In the genomic region with DNA sequence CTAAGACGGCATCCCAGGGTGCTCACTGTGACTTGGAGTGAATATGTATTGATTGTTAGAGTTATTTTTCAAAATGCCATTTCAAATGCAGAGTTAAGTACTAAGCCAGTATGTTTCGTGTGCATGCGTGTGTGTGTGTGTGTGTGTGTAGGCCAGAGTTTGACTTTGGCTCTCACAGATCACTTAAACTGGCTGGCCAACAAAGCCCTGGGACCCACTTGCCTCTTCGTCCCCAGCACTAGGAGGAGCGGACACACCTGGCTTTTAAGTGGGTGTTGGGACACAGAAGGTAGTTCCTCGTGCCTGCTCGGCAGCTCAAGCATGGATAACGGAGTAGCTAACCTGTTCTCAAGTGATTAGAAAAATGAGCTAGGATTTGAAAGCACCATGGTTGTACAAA, we compare ENCODE assay signal across 17 mouse cellular contexts. TPM values are rescaled to one million over a fixed set of nuclear protein-coding genes. Genes with fewer than 3 reads are reported as not detected.
DNase-seq lines count a peak whose midpoint lies in the region; ATAC-seq and TF ChIP-seq lines count a peak whose summit lies in the region.
"Had no signal": no experiment of that assay in that cellular context is flagged by ENCODE, and none has a peak within 500 bp of the region (broad histone marks: within the 10 kb centered on the region; RNA-seq: fewer than 3 reads in every experiment).

No protein-coding gene starts in this region.

- peaks cover 9% of the 10 kb centered on the region; the same call in 1 of the 2 replicates for H3K9me3 ChIP-seq in forebrain, embryonic 10.5 days
- 0 out of 2 replicates have a peak, but pooled peaks cover 2% of the 10 kb centered on the region for H3K9me3 ChIP-seq in forebrain, embryonic 16.5 days (ENCODE audit: control insufficient read depth, low read length)
- H3K9me3 ChIP-seq in kidney, embryonic 16.5 days (ENCODE audit: low read length): peaks cover 3% of the 10 kb centered on the region; the same call in 1 of the 2 replicates
- peaks cover 7% of the 10 kb centered on the region; the same call in 1 of the 2 replicates for H3K9me3 ChIP-seq in limb, embryonic 13.5 days
- H3K9me3 ChIP-seq in stomach, postnatal 0 days (ENCODE audit: control insufficient read depth, low read length): no peaks in the 10 kb centered on the region
- H3K9me3 ChIP-seq: hindbrain, embryonic 15.5 days had no signal

- H3K36me3 ChIP-seq in forebrain, embryonic 10.5 days (replicated peaks): peaks cover 7% of the 10 kb centered on the region
- H3K36me3 ChIP-seq in forebrain, embryonic 16.5 days (ENCODE audit: control insufficient read depth, insufficient read depth): no peaks in the 10 kb centered on the region
- peaks cover 6% of the 10 kb centered on the region; the same call in 1 of the 2 replicates for H3K36me3 ChIP-seq in kidney, embryonic 16.5 days (ENCODE audit: insufficient read depth, low read length)
- H3K36me3 ChIP-seq in limb, embryonic 13.5 days: no peaks in the 10 kb centered on the region
- no peaks in the 10 kb centered on the region for H3K36me3 ChIP-seq in stomach, postnatal 0 days (ENCODE audit: control insufficient read depth, insufficient read depth, low read length)
- H3K36me3 ChIP-seq: hindbrain, embryonic 15.5 days had no signal

- no peak for TF ChIP-seq EP300 in stomach, postnatal 0 days (optimal IDR thresholded peaks at IDR 0.05)

- no peak overlapping the region for H3K4me2 ChIP-seq in forebrain, embryonic 16.5 days (ENCODE audit: low read length)
- H3K4me2 ChIP-seq in kidney, embryonic 16.5 days (replicated peaks; ENCODE audit: low read depth, low read length): no peak overlapping the region
- H3K4me2 ChIP-seq in limb, embryonic 13.5 days (replicated peaks): no peak overlapping the region
- H3K4me2 ChIP-seq in stomach, postnatal 0 days (replicated peaks; ENCODE audit: low read depth): no peak overlapping the region
- H3K4me2 ChIP-seq: heart, embryonic 11.5 days; hindbrain, embryonic 15.5 days had no signal

- H3K9ac ChIP-seq in forebrain, embryonic 16.5 days (replicated peaks; ENCODE audit: low read depth, low read length): no peak overlapping the region
- 0 out of 2 replicates have a peak overlapping the region, but pooled peaks have one; percentile 31 for H3K9ac ChIP-seq in kidney, embryonic 16.5 days (replicated peaks; ENCODE audit: low read length)
- H3K9ac ChIP-seq in limb, embryonic 13.5 days: 0 out of 2 replicates have a peak overlapping the region, but pooled peaks have one; percentile 13
- H3K9ac ChIP-seq in stomach, postnatal 0 days (ENCODE audit: low read length): no peak overlapping the region
- H3K9ac ChIP-seq: hindbrain, embryonic 15.5 days had no signal

- H3K27ac ChIP-seq in forebrain, embryonic 10.5 days: peak overlapping the region; percentile 78
- H3K27ac ChIP-seq in forebrain, embryonic 16.5 days (ENCODE audit: low read length): no peak overlapping the region
- no peak overlapping the region for H3K27ac ChIP-seq in kidney, embryonic 16.5 days (ENCODE audit: low read length)
- peak overlapping the region; percentile 45 for H3K27ac ChIP-seq in brown adipose tissue, adult 24 weeks (replicated peaks; ENCODE audit: low read depth, low read length)
- H3K27ac ChIP-seq in limb, embryonic 13.5 days: no peak overlapping the region
- H3K27ac ChIP-seq in stomach, postnatal 0 days (replicated peaks): no peak overlapping the region
- H3K27ac ChIP-seq: hindbrain, embryonic 15.5 days; macrophage had no signal

- peak overlapping the region; percentile 33 for H3K4me3 ChIP-seq in forebrain, embryonic 10.5 days
- H3K4me3 ChIP-seq in forebrain, embryonic 16.5 days (replicated peaks; ENCODE audit: low read length): no peak overlapping the region
- H3K4me3 ChIP-seq in kidney, embryonic 16.5 days (ENCODE audit: low read length): no peak overlapping the region
- H3K4me3 ChIP-seq in brown adipose tissue, adult 24 weeks (ENCODE audit: insufficient read depth, low read depth, low read length): no peak overlapping the region
- no peak overlapping the region for H3K4me3 ChIP-seq in limb, embryonic 13.5 days
- H3K4me3 ChIP-seq in stomach, postnatal 0 days (ENCODE audit: low read depth, low read length): no peak overlapping the region
- H3K4me3 ChIP-seq: hindbrain, embryonic 15.5 days had no signal

- WGBS in forebrain, embryonic 10.5 days: 34% methylated on average over 8 of the region's 8 CpGs
- WGBS in forebrain, embryonic 16.5 days: 29% methylated on average over 8 of the region's 8 CpGs
- WGBS in kidney, embryonic 16.5 days: 65% methylated on average over 8 of the region's 8 CpGs
- 48% methylated on average over 8 of the region's 8 CpGs for WGBS in limb, embryonic 13.5 days
- 69% methylated on average over 8 of the region's 8 CpGs for WGBS in stomach, postnatal 0 days

- no peak for ATAC-seq in forebrain, embryonic 16.5 days
- no peak for ATAC-seq in kidney, embryonic 16.5 days (ENCODE audit: low FRiP score, low TSS enrichment)
- no peak for ATAC-seq in limb, embryonic 13.5 days (ENCODE audit: low FRiP score, low read depth)
- ATAC-seq in stomach, postnatal 0 days (ENCODE audit: low FRiP score, low TSS enrichment): no peak
- ATAC-seq in megakaryocyte-erythroid progenitor cell, adult 5-6 weeks (replicated peaks; ENCODE audit: low FRiP score, low TSS enrichment, poor library complexity, severe bottlenecking): no peak
- ATAC-seq: CD4-positive, CD25-positive, alpha-beta regulatory T cell, adult 4 months; Patski had no signal

- TF ChIP-seq CTCF in stomach, postnatal 0 days (IDR thresholded peaks at IDR 0.05; ENCODE audit: low read depth): no peak

- peaks cover 61% of the 10 kb centered on the region for H3K4me1 ChIP-seq in forebrain, embryonic 10.5 days
- H3K4me1 ChIP-seq in forebrain, embryonic 16.5 days (replicated peaks; ENCODE audit: control insufficient read depth, insufficient read depth, low read length): peaks cover 10% of the 10 kb centered on the region
- H3K4me1 ChIP-seq in kidney, embryonic 16.5 days (ENCODE audit: insufficient read depth, low read length): peaks cover 25% of the 10 kb centered on the region
- H3K4me1 ChIP-seq in brown adipose tissue, adult 24 weeks (ENCODE audit: control insufficient read depth, insufficient read depth, insufficient read length, low read length): peaks cover 28% of the 10 kb centered on the region
- H3K4me1 ChIP-seq in limb, embryonic 13.5 days: peaks cover 35% of the 10 kb centered on the region
- H3K4me1 ChIP-seq in stomach, postnatal 0 days (replicated peaks; ENCODE audit: control insufficient read depth, insufficient read depth): no peaks in the 10 kb centered on the region

- H3K27me3 ChIP-seq in forebrain, embryonic 10.5 days (ENCODE audit: poor library complexity, severe bottlenecking): no peaks in the 10 kb centered on the region
- no peaks in the 10 kb centered on the region for H3K27me3 ChIP-seq in forebrain, embryonic 16.5 days (replicated peaks; ENCODE audit: control insufficient read depth, insufficient read depth, low read length)
- no peaks in the 10 kb centered on the region for H3K27me3 ChIP-seq in kidney, embryonic 16.5 days (ENCODE audit: insufficient read depth, low read length)
- no peaks in the 10 kb centered on the region for H3K27me3 ChIP-seq in limb, embryonic 13.5 days
- no peaks in the 10 kb centered on the region for H3K27me3 ChIP-seq in stomach, postnatal 0 days (ENCODE audit: control insufficient read depth, insufficient read depth, low read length)
- H3K27me3 ChIP-seq: hindbrain, embryonic 15.5 days; Patski had no signal

- no peak for DNase-seq in forebrain, embryonic 10.5 days (ENCODE audit: extremely low spot score, low spot score)
- no peak for DNase-seq in kidney, adult 18-20 months
- no peak for DNase-seq in stomach, postnatal 0 days (ENCODE audit: low spot score)
- DNase-seq: cerebellum, adult 9-11 months; liver; thymus, postnatal 14 days had no signal

RNA-seq across cellular contexts. Expression of a gene that starts 24.6 kb away (rescaled TPM):
- 37.0 and 38.6 TPM in 2 replicates for polyA plus RNA-seq in forebrain, embryonic 10.5 days (2016; fragmentation: Nextera tagmentation; extraction: Ambion mirVana)
- 30.9 and 33.5 TPM in 2 replicates for polyA plus RNA-seq in forebrain, embryonic 16.5 days (2015; fragmentation: Nextera tagmentation; extraction: Ambion mirVana)
- 38.7 and 42.2 TPM in 2 replicates for polyA plus RNA-seq in kidney, embryonic 16.5 days (2015; fragmentation: Nextera tagmentation; extraction: Ambion mirVana)
- 23.0 and 31.6 TPM in 2 replicates for polyA plus RNA-seq in brown adipose tissue, adult 24 weeks (2012; ENCODE audit: insufficient read depth, insufficient read length, missing spikeins)
- polyA plus RNA-seq in limb, embryonic 13.5 days (2015; fragmentation: Nextera tagmentation; extraction: Ambion mirVana): 36.0 and 38.4 TPM in 2 replicates
- 5.4 and 6.2 TPM in 2 replicates for polyA plus RNA-seq in stomach, postnatal 0 days (2015; fragmentation: Nextera tagmentation; extraction: Ambion mirVana)
- not detected in 2 replicates for total RNA-seq in megakaryocyte-erythroid progenitor cell, adult 5-6 weeks (2014; fragmentation: Nextera tagmentation)
- not detected in 2 replicates for total RNA-seq in megakaryocyte-erythroid progenitor cell, adult 5-6 weeks (2017)
- total RNA-seq: monocyte, adult 5-6 weeks had no signal
- polyA plus RNA-seq: CD4-positive, CD25-positive, alpha-beta regulatory T cell, adult 4 months; macrophage had no signal

Comparison
In these comparisons a context has a peak if more than half of its experiments do, and no peak if none do; other contexts are left out.
1. H3K27ac ChIP-seq: peak in forebrain, embryonic 10.5 days (single experiment) and brown adipose tissue, adult 24 weeks (single experiment); none in forebrain, embryonic 16.5 days (single experiment), kidney, embryonic 16.5 days (single experiment), limb, embryonic 13.5 days (single experiment) and stomach, postnatal 0 days (single experiment).
2. H3K9ac ChIP-seq: peak in kidney, embryonic 16.5 days (single experiment) and limb, embryonic 13.5 days (single experiment); none in forebrain, embryonic 16.5 days (single experiment) and stomach, postnatal 0 days (single experiment).